Mouse (Mus musculus) megakaryocyte, embryonic 14.5 days (primary cell): ENCODE measurements at regions not wholly inside any gene's neighbourhood (a gene's known extent, or its start where the extent isn't known, plus 50 kb on each side); places are given as distances from the start of the nearest gene placed in this dataset.

Source experiments
- FLI1 ChIP-seq: IDR thresholded peaks from 2 replicates; pipeline ENCODE4 v1.6.1; 2012; ENCODE audit warnings: low read length, inconsistent platforms, mixed read lengths
- GATA1 ChIP-seq: IDR thresholded peaks from 3 replicates; pipeline ENCODE4 v1.6.1; 2012; ENCODE audit warnings: mixed read lengths, low read length, inconsistent platforms, borderline replicate concordance

GRCm38 (mm10) chr3:83480176-83480575 is 285.9 kb upstream of the Sfrp2 start:
- TF ChIP-seq GATA1 = no peak
- TF ChIP-seq FLI1 = no peak
